Mouse (Mus musculus) spleen, adult 2 months (tissue): ENCODE data around the gene Atoh8.

Source experiments
- CTCF ChIP-seq: fragments of 200-500 bp; IDR thresholded peaks from 2 replicates; pipeline ENCODE4 v1.5.1; 2011; ENCODE audit warnings: mild to moderate bottlenecking, inconsistent platforms; ENCODE audit not compliant: insufficient read depth, insufficient read length, insufficient replicate concordance; ENCODE audit errors: extremely low read depth
- POLR2A ChIP-seq: fragments of 200-500 bp; IDR thresholded peaks from 2 replicates; pipeline ENCODE4 v1.6.1; 2011; ENCODE audit warnings: low read depth, low read length, inconsistent platforms

- no peak for TF ChIP-seq POLR2A
- TF ChIP-seq CTCF, result no peak
Observed at GRCm38 (mm10) chr6:72217415-72217784, 18.0 kb downstream of the Atoh8 start.
